Mouse (Mus musculus) neural tube, embryonic 15.5 days (tissue): ENCODE measurements around the gene Dop1a. TPM values are rescaled to one million over a fixed set of nuclear protein-coding genes. Genes with fewer than 3 reads are reported as not detected.

Source experiments
- ATAC-seq: fragments of 200-750 bp; cut with Nextera tagmentation; 2 replicates; pipeline ENCODE4 v1.8.0; 2017; ENCODE audit warnings: mild to moderate bottlenecking, moderate TSS enrichment, moderate library complexity; ENCODE audit not compliant: low FRiP score
- H3K27ac ChIP-seq: fragments of 300-500 bp; sonication (generic); replicated peaks from 2 replicates; pipeline ENCODE4 v1.5.1; 2015; ENCODE audit warnings: mild to moderate bottlenecking, inconsistent platforms
- H3K27me3 ChIP-seq: fragments of 300-500 bp; sonication (generic); replicated peaks from 2 replicates; pipeline ENCODE4 v1.6.1; 2015; ENCODE audit warnings: inconsistent platforms
- H3K36me3 ChIP-seq: fragments of 300-500 bp; sonication (generic); 2 replicates; pipeline ENCODE4 v1.6.1; 2015; ENCODE audit warnings: inconsistent platforms
- H3K4me1 ChIP-seq: fragments of 300-500 bp; sonication (generic); 2 replicates; pipeline ENCODE4 v1.6.1; 2015; ENCODE audit warnings: inconsistent platforms
- H3K4me2 ChIP-seq: fragments of 300-500 bp; sonication (generic); 2 replicates; pipeline ENCODE4 v1.6.1; 2015; ENCODE audit warnings: inconsistent platforms, mild to moderate bottlenecking, moderate library complexity
- H3K4me3 ChIP-seq: fragments of 300-500 bp; sonication (generic); replicated peaks from 2 replicates; pipeline ENCODE4 v1.5.1; 2015; ENCODE audit warnings: mild to moderate bottlenecking, inconsistent platforms
- H3K9ac ChIP-seq: fragments of 300-500 bp; sonication (generic); replicated peaks from 2 replicates; pipeline ENCODE4 v1.6.1; 2015; ENCODE audit warnings: mild to moderate bottlenecking, inconsistent platforms
- H3K9me3 ChIP-seq: fragments of 300-500 bp; sonication (generic); replicated peaks from 2 replicates; pipeline ENCODE4 v1.6.1; 2016; ENCODE audit warnings: inconsistent platforms
- WGBS: fragments of 180-500 bp; shearing (Covaris S2); methylation state at CpG from one replicate; pipeline ENCODE4 v1.1.7; 2015; ENCODE audit warnings: mixed read lengths; 5-methylcytosine and 5-hydroxymethylcytosine counted together
- polyA plus RNA-seq: library from polyadenylated mRNA; unstranded; fragments of >200 nt; fragmentation: Nextera tagmentation; extraction: Ambion mirVana; gene quantifications from 2 replicates; pipeline ENCODE4 v1.2.1, GENCODE M21; 2015

The Dop1a gene
- polyA plus RNA-seq, 1 experiment from 2014 or later, result 30.7 TPM

- 2% methylated on average over 13 of the region's 13 CpGs for WGBS
- Histone ChIP-seq H3K4me1 (peaks cover 15% of the 10 kb centered on the region), H3K9ac (no peak overlapping the region), H3K27me3 (no peaks in the 10 kb centered on the region), H3K9me3 (no peaks in the 10 kb centered on the region), H3K4me2 (peak overlapping the region; percentile 65), H3K4me3 (peak overlapping the region; percentile 29), H3K36me3 (no peaks in the 10 kb centered on the region), H3K27ac (no peak overlapping the region)
- peak; percentile 86 for ATAC-seq
Observed at GRCm38 (mm10) chr9:86451617-86452016, 15.3 kb upstream of the Dop1a start.

GRCm38 (mm10) chr9:86453626-86454025 is 13.3 kb upstream of the Dop1a start:
- no peak overlapping the region for H3K4me3 ChIP-seq
- H3K4me2 ChIP-seq, result no peak overlapping the region
- no peak for ATAC-seq
- no peak overlapping the region for H3K27ac ChIP-seq
- H3K4me1 ChIP-seq, result peaks cover 13% of the 10 kb centered on the region
- H3K27me3 ChIP-seq, result no peaks in the 10 kb centered on the region
- no peak overlapping the region for H3K9ac ChIP-seq
- 87% methylated on average over 3 of the region's 3 CpGs for WGBS
- H3K9me3 ChIP-seq, result no peaks in the 10 kb centered on the region
- H3K36me3 ChIP-seq, result no peaks in the 10 kb centered on the region

GRCm38 (mm10) chr9:86464151-86465105 is 2.5 kb upstream of the Dop1a start, which contains the start of gene Ube2cbp:
Gene Ube2cbp, minus strand, starts transcription at chr9:86464950.
- peak; percentile 86 for ATAC-seq
- Histone ChIP-seq H3K4me3 (peak within 1 kb of the TSS; percentile 67), H3K4me1 (peaks cover 26% of the 10 kb centered on the region), H3K4me2 (peak within 1 kb of the TSS; percentile 58), H3K27me3 (no peaks in the 10 kb centered on the region), H3K36me3 (no peaks in the 10 kb centered on the region), H3K9ac (peak within 1 kb of the TSS; percentile 67), H3K9me3 (no peaks in the 10 kb centered on the region), H3K27ac (peak within 1 kb of the TSS; percentile 89)
- WGBS, result 2% methylated on average over 70 of the region's 70 CpGs

GRCm38 (mm10) chr9:86475956-86476355 is 9.0 kb downstream of the Dop1a start:
- Histone ChIP-seq H3K9me3 (no peaks in the 10 kb centered on the region), H3K36me3 (no peaks in the 10 kb centered on the region), H3K9ac (no peak overlapping the region), H3K27ac (no peak overlapping the region), H3K27me3 (no peaks in the 10 kb centered on the region), H3K4me3 (no peak overlapping the region), H3K4me2 (no peak overlapping the region), H3K4me1 (no peaks in the 10 kb centered on the region)
- ATAC-seq, result no peak
- WGBS, result 91% methylated on average over 4 of the region's 4 CpGs

GRCm38 (mm10) chr9:86476763-86477162 is 9.8 kb downstream of the Dop1a start:
- Histone ChIP-seq H3K4me2 (no peak overlapping the region), H3K36me3 (no peaks in the 10 kb centered on the region), H3K27me3 (no peaks in the 10 kb centered on the region), H3K9me3 (no peaks in the 10 kb centered on the region), H3K4me3 (no peak overlapping the region), H3K4me1 (no peaks in the 10 kb centered on the region), H3K27ac (no peak overlapping the region), H3K9ac (no peak overlapping the region)
- WGBS, result 86% methylated on average over 5 of the region's 5 CpGs
- no peak for ATAC-seq

GRCm38 (mm10) chr9:86478414-86479093 is 11.6 kb downstream of the Dop1a start:
- H3K9me3 ChIP-seq, result no peaks in the 10 kb centered on the region
- H3K27ac ChIP-seq, result no peak overlapping the region
- no peak overlapping the region for H3K4me2 ChIP-seq
- H3K27me3 ChIP-seq, result no peaks in the 10 kb centered on the region
- no peak overlapping the region for H3K9ac ChIP-seq
- 89% methylated on average over 5 of the region's 5 CpGs for WGBS
- no peak for ATAC-seq
- no peaks in the 10 kb centered on the region for H3K4me1 ChIP-seq
- no peaks in the 10 kb centered on the region for H3K36me3 ChIP-seq
- H3K4me3 ChIP-seq, result no peak overlapping the region

- Histone ChIP-seq H3K4me1 (no peaks in the 10 kb centered on the region), H3K4me3 (no peak overlapping the region), H3K9ac (no peak overlapping the region), H3K27ac (no peak overlapping the region), H3K36me3 (no peaks in the 10 kb centered on the region), H3K4me2 (no peak overlapping the region), H3K27me3 (no peaks in the 10 kb centered on the region), H3K9me3 (no peaks in the 10 kb centered on the region)
- no peak for ATAC-seq
- 63% methylated on average over 1 of the region's 1 CpGs for WGBS
Observed at GRCm38 (mm10) chr9:86482236-86482635, 15.3 kb downstream of the Dop1a start.

GRCm38 (mm10) chr9:86491740-86492139 is 24.8 kb downstream of the Dop1a start:
- Histone ChIP-seq H3K27me3 (no peaks in the 10 kb centered on the region), H3K9ac (no peak overlapping the region), H3K9me3 (no peaks in the 10 kb centered on the region), H3K4me2 (no peak overlapping the region), H3K4me1 (no peaks in the 10 kb centered on the region), H3K4me3 (no peak overlapping the region), H3K27ac (no peak overlapping the region), H3K36me3 (peaks cover 49% of the 10 kb centered on the region)
- WGBS, result 97% methylated on average over 2 of the region's 2 CpGs
- no peak for ATAC-seq

GRCm38 (mm10) chr9:86496261-86496660 is 29.3 kb downstream of the Dop1a start:
- no peak overlapping the region for H3K4me3 ChIP-seq
- H3K27ac ChIP-seq, result no peak overlapping the region
- H3K27me3 ChIP-seq, result no peaks in the 10 kb centered on the region
- H3K9me3 ChIP-seq, result no peaks in the 10 kb centered on the region
- no peak overlapping the region for H3K9ac ChIP-seq
- H3K4me1 ChIP-seq, result no peaks in the 10 kb centered on the region
- H3K4me2 ChIP-seq, result no peak overlapping the region
- 97% methylated on average over 4 of the region's 4 CpGs for WGBS
- peaks cover 51% of the 10 kb centered on the region for H3K36me3 ChIP-seq
- ATAC-seq, result no peak

- no peak for ATAC-seq
- Histone ChIP-seq H3K4me2 (no peak overlapping the region), H3K27ac (no peak overlapping the region), H3K27me3 (no peaks in the 10 kb centered on the region), H3K4me1 (no peaks in the 10 kb centered on the region), H3K4me3 (no peak overlapping the region), H3K9me3 (no peaks in the 10 kb centered on the region), H3K9ac (no peak overlapping the region), H3K36me3 (peaks cover 48% of the 10 kb centered on the region)
- 97% methylated on average over 3 of the region's 3 CpGs for WGBS
Observed at GRCm38 (mm10) chr9:86499083-86499482, 32.1 kb downstream of the Dop1a start.

GRCm38 (mm10) chr9:86507437-86507836 is 40.5 kb downstream of the Dop1a start:
- no peaks in the 10 kb centered on the region for H3K4me1 ChIP-seq
- ATAC-seq, result no peak
- H3K9ac ChIP-seq, result no peak overlapping the region
- no peaks in the 10 kb centered on the region for H3K9me3 ChIP-seq
- WGBS, result 92% methylated on average over 4 of the region's 4 CpGs
- H3K27ac ChIP-seq, result no peak overlapping the region
- H3K4me2 ChIP-seq, result no peak overlapping the region
- H3K27me3 ChIP-seq, result no peaks in the 10 kb centered on the region
- no peak overlapping the region for H3K4me3 ChIP-seq
- peaks cover 41% of the 10 kb centered on the region for H3K36me3 ChIP-seq

GRCm38 (mm10) chr9:86513733-86514132 is 46.8 kb downstream of the Dop1a start:
- Histone ChIP-seq H3K36me3 (peaks cover 62% of the 10 kb centered on the region), H3K9ac (no peak overlapping the region), H3K9me3 (no peaks in the 10 kb centered on the region), H3K27me3 (no peaks in the 10 kb centered on the region), H3K4me1 (no peaks in the 10 kb centered on the region), H3K4me3 (no peak overlapping the region), H3K27ac (no peak overlapping the region), H3K4me2 (no peak overlapping the region)
- 80% methylated on average over 5 of the region's 5 CpGs for WGBS
- ATAC-seq, result no peak
